Mouse (Mus musculus): ENCODE measurements around the gene Gm11011.

GRCm38 (mm10) chr2:169589697-169590096 lies 2.2 kb upstream of the Gm11011 start:
- TF ChIP-seq CTCF (conservative IDR thresholded peaks at IDR 0.05; ENCODE audit: low read length) = no peak
- no peak for TF ChIP-seq POU5F1 (IDR thresholded peaks at IDR 0.05; ENCODE audit: borderline replicate concordance, low read length)

Data from E14TG2a.4 (cell line).